Mouse (Mus musculus) hindbrain, embryonic 11.5 days (tissue): Measurements from ENCODE around the gene Lsm10. TPM values are rescaled to one million over a fixed set of nuclear protein-coding genes. Genes with fewer than 3 reads are reported as not detected.
A peak's percentile ranks its signal among the peaks of the same experiment; 100 is the strongest.

Source experiments
- ATAC-seq: fragments of 200-750 bp; cut with Nextera tagmentation; 2 replicates; pipeline ENCODE4 v1.8.0; 2017; ENCODE audit warnings: mild to moderate bottlenecking, moderate TSS enrichment, moderate library complexity; ENCODE audit not compliant: low FRiP score
- DNase-seq: peaks from one replicate; pipeline ENCODE4 v3.0.0-alpha.2; 2015; ENCODE audit warnings: low spot score
- H3K27ac ChIP-seq: fragments of 300-500 bp; sonication (generic); 2 replicates; pipeline ENCODE4 v1.5.1; 2014; ENCODE audit warnings: mild to moderate bottlenecking, low read depth, low read length
- H3K27me3 ChIP-seq: fragments of 300-500 bp; sonication (generic); 2 replicates; pipeline ENCODE4 v1.6.1; 2014; ENCODE audit warnings: mild to moderate bottlenecking, low read length, moderate library complexity, mixed read lengths; ENCODE audit not compliant: control insufficient read depth, insufficient read depth
- H3K36me3 ChIP-seq: fragments of 300-500 bp; sonication (generic); 2 replicates; pipeline ENCODE4 v1.6.1; 2014; ENCODE audit warnings: mild to moderate bottlenecking, low read length, moderate library complexity, mixed read lengths; ENCODE audit not compliant: control insufficient read depth, insufficient read depth
- H3K4me1 ChIP-seq: fragments of 300-500 bp; sonication (generic); replicated peaks from 2 replicates; pipeline ENCODE4 v1.6.1; 2014; ENCODE audit warnings: low read length, mixed read lengths; ENCODE audit not compliant: control insufficient read depth, insufficient read depth
- H3K4me2 ChIP-seq: fragments of 300-500 bp; sonication (generic); replicated peaks from 2 replicates; pipeline ENCODE4 v1.6.1; 2014; ENCODE audit warnings: mild to moderate bottlenecking, low read depth, low read length
- H3K4me3 ChIP-seq: fragments of 300-500 bp; sonication (generic); 2 replicates; pipeline ENCODE4 v1.5.1; 2014; ENCODE audit warnings: low read depth, low read length
- H3K9ac ChIP-seq: fragments of 300-500 bp; sonication (generic); 2 replicates; pipeline ENCODE4 v1.6.1; 2014; ENCODE audit warnings: low read depth, low read length
- H3K9me3 ChIP-seq: fragments of 300-500 bp; sonication (generic); 2 replicates; pipeline ENCODE4 v1.6.1; 2016; ENCODE audit warnings: low read length; ENCODE audit not compliant: control insufficient read depth
- WGBS: fragments of 180-500 bp; shearing (Covaris S2); extraction: QIAGEN DNeasy Blood & Tissue Kit; methylation state at CpG from one replicate; pipeline ENCODE4 v1.1.7; 2014; 5-methylcytosine and 5-hydroxymethylcytosine counted together
- polyA plus RNA-seq: library from polyadenylated mRNA; unstranded; fragments of >200 nt; fragmentation: Nextera tagmentation; extraction: Ambion mirVana; gene quantifications from 2 replicates; pipeline ENCODE4 v1.2.1, GENCODE M21; 2014

Gene Lsm10
- polyA plus RNA-seq, 1 experiment from 2014 or later: 44.1 TPM

GRCm38 (mm10) chr4:126111153-126111549 is 14.7 kb downstream of the Lsm10 start:
- 21% methylated on average over 7 of the region's 7 CpGs for WGBS
- H3K9me3 ChIP-seq: no peaks in the 10 kb centered on the region
- H3K9ac ChIP-seq: peak overlapping the region; percentile 31; the same call in 1 of the 2 replicates
- peaks cover 12% of the 10 kb centered on the region for H3K4me1 ChIP-seq
- ATAC-seq: no peak
- no peaks in the 10 kb centered on the region for H3K36me3 ChIP-seq
- peak overlapping the region; percentile 63 for H3K27ac ChIP-seq
- no peak overlapping the region for H3K4me2 ChIP-seq
- no peak overlapping the region for H3K4me3 ChIP-seq
- H3K27me3 ChIP-seq: no peaks in the 10 kb centered on the region
- no peak for DNase-seq

GRCm38 (mm10) chr4:126113243-126113642 is 16.8 kb downstream of the Lsm10 start:
- Histone ChIP-seq H3K27ac (no peak overlapping the region), H3K36me3 (no peaks in the 10 kb centered on the region), H3K4me3 (no peak overlapping the region), H3K4me1 (peaks cover 12% of the 10 kb centered on the region), H3K4me2 (no peak overlapping the region), H3K9ac (no peak overlapping the region), H3K27me3 (no peaks in the 10 kb centered on the region), H3K9me3 (no peaks in the 10 kb centered on the region)
- DNase-seq (no peak), ATAC-seq (no peak)
- 83% methylated on average over 4 of the region's 4 CpGs for WGBS

GRCm38 (mm10) chr4:126113943-126114342 is 17.5 kb downstream of the Lsm10 start:
- 25% methylated on average over 6 of the region's 6 CpGs for WGBS
- DNase-seq (peak; percentile 67), ATAC-seq (no peak)
- Histone ChIP-seq H3K9ac (no peak overlapping the region), H3K27ac (no peak overlapping the region), H3K4me3 (no peak overlapping the region), H3K4me2 (no peak overlapping the region), H3K27me3 (no peaks in the 10 kb centered on the region), H3K4me1 (peaks cover 12% of the 10 kb centered on the region), H3K9me3 (no peaks in the 10 kb centered on the region), H3K36me3 (no peaks in the 10 kb centered on the region)

- H3K27ac ChIP-seq: no peak overlapping the region
- no peak for DNase-seq
- no peak overlapping the region for H3K9ac ChIP-seq
- no peak overlapping the region for H3K4me3 ChIP-seq
- no peak for ATAC-seq
- no peaks in the 10 kb centered on the region for H3K9me3 ChIP-seq
- H3K4me2 ChIP-seq: no peak overlapping the region
- 87% methylated on average over 9 of the region's 9 CpGs for WGBS
- H3K4me1 ChIP-seq: peaks cover 11% of the 10 kb centered on the region
- H3K36me3 ChIP-seq: no peaks in the 10 kb centered on the region
- H3K27me3 ChIP-seq: no peaks in the 10 kb centered on the region
Observed at GRCm38 (mm10) chr4:126115411-126115810, 19.0 kb downstream of the Lsm10 start.

GRCm38 (mm10) chr4:126115871-126116521 is 19.6 kb downstream of the Lsm10 start:
- H3K9ac ChIP-seq: no peak overlapping the region
- H3K4me3 ChIP-seq: no peak overlapping the region
- H3K36me3 ChIP-seq: no peaks in the 10 kb centered on the region
- no peaks in the 10 kb centered on the region for H3K27me3 ChIP-seq
- peaks cover 6% of the 10 kb centered on the region for H3K4me1 ChIP-seq
- H3K27ac ChIP-seq: no peak overlapping the region
- WGBS: 78% methylated on average over 6 of the region's 6 CpGs
- no peak for DNase-seq
- no peak overlapping the region for H3K4me2 ChIP-seq
- no peak for ATAC-seq
- H3K9me3 ChIP-seq: no peaks in the 10 kb centered on the region

GRCm38 (mm10) chr4:126117116-126117515 is 20.7 kb downstream of the Lsm10 start:
- 91% methylated on average over 8 of the region's 8 CpGs for WGBS
- no peak for ATAC-seq
- Histone ChIP-seq H3K36me3 (no peaks in the 10 kb centered on the region), H3K27me3 (no peaks in the 10 kb centered on the region), H3K4me3 (no peak overlapping the region), H3K27ac (no peak overlapping the region), H3K4me1 (0 out of 2 replicates have a peak, but pooled peaks cover 2% of the 10 kb centered on the region), H3K9ac (no peak overlapping the region), H3K4me2 (no peak overlapping the region), H3K9me3 (no peaks in the 10 kb centered on the region)
- no peak for DNase-seq

- no peak for ATAC-seq
- no peak for DNase-seq
- Histone ChIP-seq H3K9ac (no peak overlapping the region), H3K9me3 (no peaks in the 10 kb centered on the region), H3K4me2 (no peak overlapping the region), H3K36me3 (no peaks in the 10 kb centered on the region), H3K4me3 (no peak overlapping the region), H3K27ac (no peak overlapping the region), H3K4me1 (0 out of 2 replicates have a peak, but pooled peaks cover 2% of the 10 kb centered on the region), H3K27me3 (no peaks in the 10 kb centered on the region)
- WGBS: 85% methylated on average over 4 of the region's 4 CpGs
Observed at GRCm38 (mm10) chr4:126118651-126119050, 22.2 kb downstream of the Lsm10 start.

GRCm38 (mm10) chr4:126119051-126119450 is 22.6 kb downstream of the Lsm10 start:
- ATAC-seq: no peak
- H3K9ac ChIP-seq: no peak overlapping the region
- no peaks in the 10 kb centered on the region for H3K4me1 ChIP-seq
- H3K4me2 ChIP-seq: no peak overlapping the region
- no peak overlapping the region for H3K4me3 ChIP-seq
- H3K9me3 ChIP-seq: no peaks in the 10 kb centered on the region
- H3K27ac ChIP-seq: no peak overlapping the region
- H3K36me3 ChIP-seq: no peaks in the 10 kb centered on the region
- no peaks in the 10 kb centered on the region for H3K27me3 ChIP-seq
- DNase-seq: no peak
- WGBS: 74% methylated on average over 1 of the region's 1 CpGs

- Histone ChIP-seq H3K9ac (no peak overlapping the region), H3K36me3 (0 out of 2 replicates have a peak, but pooled peaks cover 2% of the 10 kb centered on the region), H3K4me3 (no peak overlapping the region), H3K4me1 (no peaks in the 10 kb centered on the region), H3K27ac (no peak overlapping the region), H3K4me2 (no peak overlapping the region), H3K27me3 (no peaks in the 10 kb centered on the region), H3K9me3 (no peaks in the 10 kb centered on the region)
- 87% methylated on average over 5 of the region's 5 CpGs for WGBS
- no peak for DNase-seq
- no peak for ATAC-seq
Observed at GRCm38 (mm10) chr4:126120052-126120451, 23.6 kb downstream of the Lsm10 start.
